Mouse (Mus musculus) kidney, adult 11 months (tissue): ENCODE measurements around the gene Fryl.

Experiments
- DNase-seq: peaks from one replicate; pipeline ENCODE4 v3.0.0; 2022

Fryl gene

DNA sequence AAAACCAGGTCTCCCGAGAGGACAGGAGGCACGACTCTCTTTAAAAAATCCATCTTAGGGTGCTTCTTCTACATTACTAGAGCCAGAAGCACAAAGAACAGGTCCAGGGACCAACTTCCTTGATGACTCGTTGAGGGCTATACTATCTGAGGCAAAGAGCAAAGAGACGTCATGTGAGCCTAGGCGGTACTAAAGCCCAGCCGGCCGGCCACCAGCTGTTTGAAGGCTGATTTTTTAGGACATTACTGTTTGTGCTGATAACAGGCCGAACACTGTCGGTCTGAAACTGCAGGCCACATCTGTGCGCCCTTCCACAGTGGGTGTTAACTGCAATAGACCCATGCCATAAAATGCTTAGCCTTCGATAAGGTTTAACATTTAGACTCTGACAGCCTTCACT, 64.7 kb downstream of the Fryl start:
- no peak for DNase-seq

DNA sequence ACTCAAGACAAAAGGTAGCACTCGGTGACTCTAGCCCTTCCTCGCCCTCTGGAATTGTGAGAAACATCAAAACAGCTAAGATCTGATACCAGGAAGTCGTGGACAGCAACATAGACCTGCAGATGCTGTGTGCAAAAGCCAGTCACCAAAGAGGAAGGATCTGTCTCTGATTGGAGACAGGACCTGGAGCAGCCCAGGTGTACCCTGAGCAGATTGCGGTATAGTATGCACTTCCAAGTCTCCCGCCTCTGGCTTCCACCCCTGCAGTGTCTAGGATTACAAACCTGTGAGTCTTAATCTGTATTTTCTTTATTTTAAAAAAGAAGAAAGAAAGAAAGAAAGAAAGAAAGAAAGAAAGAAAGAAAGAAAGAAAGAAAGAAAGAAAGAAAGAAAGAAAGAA, 66.3 kb downstream of the Fryl start:
- no peak for DNase-seq

DNA sequence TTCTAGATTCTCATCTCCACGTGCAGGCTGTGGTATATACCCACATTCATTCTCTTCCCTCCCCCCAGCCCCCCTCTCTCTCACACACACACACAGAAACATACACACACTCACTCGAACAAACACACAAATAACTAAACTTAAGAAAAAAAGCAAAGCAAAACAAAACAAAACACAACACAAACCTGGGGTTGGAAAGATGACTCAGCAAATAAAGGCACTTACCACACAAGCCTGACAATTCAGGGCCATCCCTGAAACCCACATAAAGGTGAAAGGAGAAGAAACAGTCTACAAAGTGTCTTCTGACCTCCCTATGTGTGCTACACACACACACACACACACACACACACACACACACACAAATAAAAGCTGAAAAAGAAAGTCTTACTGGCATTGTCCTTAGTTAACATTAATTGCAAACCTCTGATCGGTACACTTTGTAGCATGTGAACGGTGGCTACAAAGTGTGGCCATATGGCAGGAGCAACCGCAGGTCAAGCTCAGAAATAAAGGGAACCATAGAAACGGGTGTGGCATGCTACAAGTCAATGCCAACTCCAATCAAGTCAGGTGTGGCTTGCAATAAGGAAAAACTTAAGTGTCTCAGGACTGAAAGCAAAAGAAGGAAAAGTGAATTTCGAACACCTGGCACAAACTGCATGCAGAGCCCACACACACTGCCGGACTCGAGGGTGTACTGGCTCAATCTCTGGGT, 66.8 kb downstream of the Fryl start:
- DNase-seq = no peak

DNA sequence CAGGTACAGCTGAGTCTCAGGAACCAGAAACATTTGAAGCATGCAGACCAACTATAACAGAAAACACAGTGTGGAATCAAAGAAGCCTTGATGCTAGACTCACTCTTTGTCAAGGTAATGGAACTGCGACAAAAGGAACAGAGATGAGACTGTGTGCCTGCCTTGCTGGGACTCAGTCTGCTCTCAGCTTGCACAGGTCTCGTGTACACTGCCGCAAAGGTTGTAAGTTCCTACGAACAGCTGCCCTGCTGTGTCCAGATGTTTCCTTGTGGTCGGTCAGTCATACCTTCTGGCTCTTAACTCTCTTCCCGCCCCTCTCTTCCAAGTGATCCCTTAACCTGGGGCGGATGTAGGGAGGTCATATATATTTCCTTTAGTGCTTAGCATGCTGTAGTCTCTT, 67.8 kb downstream of the Fryl start:
- DNase-seq = no peak

DNA sequence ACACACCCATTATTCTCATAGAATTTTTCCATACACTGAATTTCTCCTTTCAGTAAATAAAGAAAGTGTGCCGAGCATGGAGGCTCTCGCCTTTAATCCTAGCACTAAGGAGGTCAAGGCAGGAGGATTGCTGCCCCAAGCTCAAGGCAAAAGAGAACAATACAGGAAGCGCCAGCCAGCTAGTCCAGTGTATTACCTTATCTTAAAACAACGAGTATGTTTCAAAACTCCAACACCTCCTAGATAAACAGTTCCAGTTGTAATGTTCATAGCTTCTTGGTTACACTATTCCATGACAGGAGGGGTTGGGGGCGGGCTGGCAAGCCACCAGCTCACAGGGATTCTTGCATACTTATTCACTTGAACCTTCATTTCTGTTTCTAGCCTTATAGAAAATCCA, 68.3 kb downstream of the Fryl start:
- DNase-seq = no peak

DNA sequence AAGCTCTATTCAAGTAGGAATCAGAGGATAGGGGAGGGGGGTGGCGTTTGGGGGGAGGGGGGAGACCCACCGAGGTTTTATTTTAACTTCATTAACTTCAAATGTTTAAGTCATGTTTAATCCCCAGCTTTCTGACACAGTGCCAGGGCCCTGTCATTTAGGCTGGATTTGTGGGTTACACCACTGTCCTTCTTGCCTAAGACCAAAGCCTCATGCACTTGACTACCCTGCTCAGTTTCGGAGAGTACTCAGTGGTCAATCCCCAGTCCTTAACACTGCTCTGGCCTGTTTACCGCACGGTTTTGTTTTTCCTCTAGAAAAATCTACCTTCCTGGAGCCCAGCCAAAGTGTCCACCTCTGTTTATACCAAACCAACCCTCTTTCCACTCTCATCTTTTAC, 69.5 kb downstream of the Fryl start:
- DNase-seq = no peak

DNA sequence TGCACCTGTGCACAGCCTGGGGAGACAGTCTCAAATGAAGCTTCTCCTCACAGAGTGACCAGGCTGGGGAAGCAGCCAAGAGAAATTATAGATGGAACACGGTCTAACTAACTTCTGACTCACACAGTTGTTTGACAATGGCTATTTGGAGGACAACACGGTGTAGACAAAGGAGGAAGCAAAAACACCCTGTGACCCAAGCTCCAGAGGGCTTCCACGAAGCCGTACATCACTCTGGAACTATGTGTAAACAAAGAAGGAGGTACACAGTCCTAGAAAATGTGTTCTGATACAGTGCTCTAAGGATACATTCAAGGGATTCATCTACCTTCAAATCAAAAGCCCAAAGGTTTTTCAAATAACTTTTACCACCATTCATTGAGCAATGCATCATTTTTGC, 71.0 kb downstream of the Fryl start:
- no peak for DNase-seq

DNA sequence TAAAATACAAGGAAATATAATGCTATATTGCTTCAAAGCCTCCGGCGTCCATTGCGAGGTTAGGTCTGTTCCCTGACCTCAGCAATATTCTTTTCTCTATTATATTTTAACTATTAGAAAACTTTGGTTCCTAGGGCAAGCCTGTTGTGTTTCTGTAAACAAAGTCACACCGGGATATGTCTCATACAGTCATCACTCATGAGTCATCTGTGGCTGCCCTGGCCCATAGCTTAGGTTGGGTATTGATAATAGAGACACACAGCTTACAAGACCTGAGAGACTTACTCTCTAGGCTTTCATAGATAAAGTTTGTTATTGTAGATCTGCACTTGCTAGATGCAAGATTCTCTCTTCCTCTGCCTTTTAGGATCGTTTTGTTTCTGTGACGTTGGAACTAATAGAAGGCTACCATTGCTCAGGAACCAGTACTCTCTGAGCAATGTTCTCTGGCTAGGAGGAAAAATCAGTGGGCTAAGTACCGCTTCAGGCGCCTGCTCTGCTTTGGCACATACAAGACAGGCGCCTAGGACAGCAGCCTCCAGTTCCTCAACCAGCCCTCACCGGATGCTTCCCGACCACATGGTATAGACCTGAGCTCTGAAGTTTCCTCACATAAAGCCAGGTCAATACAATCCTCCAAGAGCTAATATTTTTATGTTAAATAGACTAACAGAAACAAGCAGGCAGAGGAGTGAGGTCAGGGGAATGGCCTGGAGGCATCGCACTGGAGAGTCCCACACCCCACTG, 73.5 kb downstream of the Fryl start:
- DNase-seq = no peak

DNA sequence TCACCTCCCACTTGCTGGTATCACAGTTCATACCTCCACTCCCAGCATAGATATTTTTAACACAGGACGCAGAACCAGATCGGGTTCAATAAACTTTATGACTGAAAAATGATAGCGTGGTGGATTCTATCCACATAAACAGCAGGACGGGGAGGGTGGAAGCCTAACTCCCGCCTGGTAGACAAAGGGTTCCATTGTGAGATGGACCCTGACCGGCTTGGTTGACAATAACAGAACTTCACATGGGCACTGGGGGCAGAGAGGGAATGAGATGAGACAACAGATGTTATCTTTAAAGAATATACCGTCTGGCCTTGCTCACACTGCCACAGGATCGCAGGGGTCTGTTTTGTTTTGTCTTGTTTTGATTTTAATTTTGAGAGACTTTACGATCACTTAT, 74.2 kb downstream of the Fryl start:
- no peak for DNase-seq

DNA sequence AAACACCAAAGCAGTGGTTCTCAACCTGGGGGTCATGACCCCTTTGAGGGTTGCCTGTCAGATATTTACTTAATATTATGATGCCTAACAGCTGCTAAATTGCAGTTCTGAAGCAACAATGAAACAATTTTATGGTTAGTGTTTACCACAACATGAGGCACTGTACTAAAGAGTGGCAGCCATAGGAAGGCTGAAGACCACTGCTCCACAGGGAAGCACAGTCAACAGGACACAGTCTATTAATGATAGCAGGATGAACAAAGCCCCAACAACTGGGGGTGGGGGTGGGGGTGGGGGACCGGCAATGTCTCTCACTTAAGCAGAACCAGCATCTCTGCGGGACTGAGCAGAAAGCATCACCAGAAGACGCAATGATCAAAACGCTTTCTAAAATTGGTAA, 80.1 kb downstream of the Fryl start:
- no peak for DNase-seq

DNA sequence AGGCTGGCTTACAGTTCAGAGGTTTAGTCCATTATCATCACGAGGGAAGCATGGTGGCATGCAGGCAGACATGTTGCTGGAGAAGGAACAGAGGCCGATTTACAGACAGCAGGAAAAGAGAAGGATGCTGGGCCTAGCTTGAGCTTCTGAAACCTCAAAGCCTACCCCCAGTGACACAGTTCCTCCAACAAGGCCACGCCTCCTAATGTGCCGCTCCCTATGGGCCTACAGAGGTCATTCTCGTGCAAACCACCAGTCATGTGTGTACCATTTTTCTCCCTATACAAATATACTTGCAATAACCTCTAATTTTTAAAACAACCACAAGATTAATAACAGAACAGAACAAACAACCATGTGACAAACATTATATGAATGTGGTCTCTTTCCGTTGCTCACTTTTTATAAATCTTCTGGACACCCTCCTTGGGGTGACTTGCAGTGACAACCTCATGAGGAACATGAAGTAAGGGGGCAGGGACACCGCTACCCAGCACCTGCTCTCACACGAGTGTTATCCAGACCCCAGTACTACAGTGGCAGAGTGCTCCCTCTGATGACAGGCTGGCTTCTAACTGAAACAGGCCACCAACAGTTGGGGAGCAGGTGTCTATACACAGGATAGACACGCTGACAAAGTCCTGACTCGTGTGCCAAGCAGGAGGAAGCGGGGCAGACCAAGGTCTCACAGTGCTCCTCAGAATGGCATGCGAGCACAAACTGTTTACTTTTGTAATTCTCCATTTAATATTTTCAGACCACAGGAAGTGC, 80.9 kb downstream of the Fryl start:
- no peak for DNase-seq

DNA sequence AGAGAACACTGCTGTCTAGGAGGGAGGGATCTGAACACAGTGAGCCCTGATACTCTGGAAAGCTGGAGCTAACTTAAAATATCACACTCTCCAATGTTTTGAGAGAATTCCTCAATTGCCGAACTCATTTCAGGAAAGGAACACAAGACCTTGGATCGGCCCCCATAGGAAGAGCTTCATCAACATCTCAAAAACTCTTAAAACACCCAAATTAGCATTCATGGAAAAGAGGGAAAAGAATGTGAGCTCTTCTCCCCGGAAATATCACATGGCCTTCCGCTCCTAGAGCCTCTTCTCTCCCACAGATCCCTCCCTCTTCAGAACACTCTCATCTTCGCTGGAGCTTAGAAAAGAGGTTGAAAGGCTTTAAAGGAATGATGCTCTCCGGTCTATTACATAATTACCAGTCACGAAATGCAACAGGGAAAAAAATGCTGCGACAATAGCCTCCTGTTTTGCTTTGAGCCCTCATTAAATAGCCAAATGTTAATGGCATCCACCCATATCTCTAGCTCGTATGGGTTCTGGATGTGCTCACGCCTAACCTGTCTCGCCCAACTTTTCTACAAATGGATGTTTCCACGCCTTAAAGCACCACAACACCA, 84.4 kb downstream of the Fryl start:
- no peak for DNase-seq

DNA sequence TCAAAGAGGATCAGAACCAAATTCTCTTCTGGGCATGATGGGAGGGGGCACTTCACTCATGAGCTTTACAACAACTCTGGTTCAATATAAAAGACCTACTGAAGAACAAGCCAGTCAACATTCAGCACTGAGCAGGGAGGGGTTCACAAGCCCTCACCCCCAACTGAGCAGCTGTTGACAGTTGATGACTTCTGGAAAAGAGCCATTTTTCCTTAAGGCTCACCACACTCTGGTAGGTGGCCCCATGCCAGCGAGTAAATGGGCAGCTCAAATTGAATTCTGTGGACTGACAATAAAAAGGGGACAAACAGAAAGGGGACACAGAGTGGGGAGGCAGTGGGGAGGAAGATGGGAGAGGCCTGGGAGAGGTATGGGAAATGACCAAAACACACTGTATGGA, 85.2 kb downstream of the Fryl start:
- DNase-seq = peak; percentile 48

DNA sequence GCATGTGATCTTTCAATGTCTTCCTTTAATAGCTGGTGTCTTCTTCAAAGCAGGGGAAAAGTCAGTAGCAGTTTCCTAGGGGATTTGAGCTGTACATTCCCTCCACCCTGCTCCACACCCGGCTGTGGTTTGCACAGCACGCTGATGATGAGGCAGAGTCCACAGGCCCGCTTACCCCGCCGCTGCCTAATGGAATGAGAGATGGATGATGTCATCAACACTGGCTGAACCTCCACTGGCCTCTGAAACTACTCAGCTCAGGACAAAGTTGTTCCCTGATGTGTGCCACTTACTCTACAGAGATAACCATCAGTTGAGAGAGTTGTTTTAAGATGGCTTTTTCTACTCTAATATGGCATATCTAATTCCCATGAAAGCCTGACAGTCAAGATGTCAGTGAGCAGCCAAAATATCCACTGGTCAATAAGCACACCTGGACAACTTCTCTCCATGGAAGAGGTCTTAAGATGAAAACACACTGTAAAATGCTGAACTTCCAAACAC, 87.6 kb downstream of the Fryl start:
- peak; percentile 65 for DNase-seq

DNA sequence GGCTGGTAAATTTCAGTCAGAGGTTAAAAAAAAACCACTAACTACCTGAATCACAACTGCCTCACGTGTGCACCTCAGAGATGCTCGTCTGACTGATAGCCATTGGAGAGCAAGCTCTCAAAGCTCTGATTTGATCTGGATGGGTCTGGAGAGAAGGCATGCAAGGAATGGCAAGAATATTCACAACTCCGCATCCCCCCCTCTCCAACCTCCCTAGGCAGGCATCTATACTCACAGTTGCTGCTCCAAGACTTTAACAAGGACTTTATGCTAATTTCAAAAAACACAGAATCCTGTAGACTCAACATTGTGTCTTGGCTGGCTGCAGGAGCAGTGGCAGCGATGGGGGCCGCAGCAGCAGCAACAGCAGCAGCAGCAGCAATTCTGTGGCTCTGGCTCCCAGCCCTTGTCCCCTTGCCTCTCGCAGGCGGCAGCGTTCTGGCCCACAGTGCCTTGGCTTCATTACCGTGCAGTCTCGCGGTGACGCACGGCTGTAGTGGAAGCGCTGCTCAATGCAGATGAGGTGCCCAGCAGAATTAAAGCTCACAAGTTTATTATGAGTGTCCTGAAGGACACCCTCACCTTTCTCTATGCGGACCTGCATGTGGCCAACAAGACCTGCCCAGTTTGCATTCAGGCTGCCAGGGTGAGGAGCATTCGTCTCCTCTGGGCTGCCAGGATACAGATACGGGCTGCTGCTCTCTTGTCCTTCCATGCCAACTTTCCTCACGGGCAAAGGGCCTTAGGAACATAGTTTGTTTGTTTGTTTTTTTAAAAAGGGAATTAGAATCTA, 88.2 kb downstream of the Fryl start:
- peak; percentile 69 for DNase-seq

DNA sequence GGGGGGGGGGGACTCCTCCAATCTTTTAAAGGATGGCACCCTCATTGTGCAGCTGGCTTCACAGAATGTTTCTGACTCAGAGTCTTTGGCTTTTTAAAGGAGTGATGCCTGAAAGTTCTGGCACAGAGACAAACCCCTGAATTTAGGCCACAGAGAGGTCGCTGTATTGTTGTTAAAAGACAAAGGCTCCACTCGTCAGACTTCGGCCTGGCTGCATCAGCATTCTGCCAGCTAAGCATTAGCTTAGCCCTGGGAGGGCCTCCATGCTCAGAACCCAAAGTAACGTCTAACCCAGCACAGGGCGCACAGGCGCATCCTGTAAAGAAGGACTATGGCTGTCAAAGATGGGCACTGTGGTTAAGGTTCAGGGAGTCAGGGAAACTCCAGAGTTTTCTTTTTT, 92.4 kb downstream of the Fryl start:
- no peak for DNase-seq

DNA sequence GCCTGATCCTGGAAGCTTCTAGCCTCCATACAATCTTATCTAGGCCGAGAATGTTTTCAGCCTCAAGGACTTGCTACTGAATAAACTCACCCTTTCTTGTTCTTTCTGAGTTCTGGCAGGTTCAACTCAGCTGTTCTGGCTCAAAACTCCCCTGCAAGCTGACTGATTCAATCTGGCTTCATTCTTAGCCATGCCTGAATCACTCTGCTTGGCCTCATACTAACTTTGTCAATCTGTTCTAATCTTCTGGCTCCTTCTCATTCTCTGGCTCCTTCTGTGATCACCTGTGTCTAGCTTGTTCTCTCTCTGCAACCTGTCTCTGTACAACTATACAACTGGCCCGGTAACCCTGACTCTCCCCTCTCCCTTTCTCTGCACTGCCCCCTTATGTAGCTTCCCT, 93.9 kb downstream of the Fryl start:
- DNase-seq = no peak

DNA sequence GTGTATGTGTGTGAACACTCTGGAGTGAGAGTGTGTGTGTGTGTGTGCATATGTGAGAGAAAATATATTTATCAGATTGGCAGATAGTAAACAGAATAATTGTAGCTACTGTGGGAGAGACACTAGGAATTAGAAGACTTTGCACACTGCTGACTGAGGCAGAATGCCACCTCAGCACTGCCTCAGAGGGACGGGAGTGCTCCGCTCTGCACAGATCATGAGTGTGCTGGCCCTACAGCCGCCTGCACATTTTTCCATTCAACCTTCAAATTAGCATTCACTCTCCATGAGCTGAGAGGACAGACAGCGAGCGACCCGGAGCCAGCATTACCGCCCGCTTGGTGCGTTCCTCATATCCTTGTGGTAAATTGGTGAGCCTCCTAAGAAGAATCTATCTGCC, 96.0 kb downstream of the Fryl start:
- no peak for DNase-seq

DNA sequence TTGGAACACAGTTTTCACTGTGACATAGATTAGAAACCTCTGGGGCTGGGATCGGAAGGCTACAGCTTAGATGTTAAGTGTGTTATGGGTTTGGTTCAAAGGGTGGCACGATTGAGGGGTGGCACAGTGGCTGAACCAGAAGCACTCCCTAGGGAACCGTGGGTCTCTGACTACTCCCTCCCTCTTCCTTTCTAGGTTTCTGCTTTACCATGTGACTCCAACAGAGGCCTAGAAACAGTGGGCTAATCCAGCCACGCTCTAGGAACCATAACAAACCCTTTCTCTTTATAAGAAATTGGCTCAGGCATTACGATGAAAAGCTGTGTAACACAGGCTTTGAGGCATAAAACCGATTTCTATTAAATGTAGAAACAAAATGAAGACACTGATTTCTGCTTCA, 98.9 kb downstream of the Fryl start:
- DNase-seq = no peak

DNA sequence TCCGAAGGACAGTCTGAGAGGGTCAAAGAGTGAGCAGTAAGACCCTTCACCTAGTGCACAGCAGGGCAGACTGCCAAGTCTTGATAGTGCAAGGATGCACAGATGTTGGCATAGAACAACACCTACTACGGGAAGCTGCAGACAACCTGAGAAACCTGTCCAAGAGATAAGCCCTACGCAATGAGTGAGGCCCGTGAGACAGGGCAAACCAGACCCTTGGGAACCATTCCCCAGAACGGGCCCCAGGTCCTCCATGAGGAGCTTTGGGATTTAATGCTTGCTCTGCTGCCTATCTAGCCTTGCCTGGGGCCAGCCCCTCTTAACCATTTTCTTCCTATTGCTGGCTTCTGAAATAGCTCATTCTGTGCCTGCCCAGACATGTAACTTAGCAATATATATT, 99.4 kb downstream of the Fryl start:
- no peak for DNase-seq

DNA sequence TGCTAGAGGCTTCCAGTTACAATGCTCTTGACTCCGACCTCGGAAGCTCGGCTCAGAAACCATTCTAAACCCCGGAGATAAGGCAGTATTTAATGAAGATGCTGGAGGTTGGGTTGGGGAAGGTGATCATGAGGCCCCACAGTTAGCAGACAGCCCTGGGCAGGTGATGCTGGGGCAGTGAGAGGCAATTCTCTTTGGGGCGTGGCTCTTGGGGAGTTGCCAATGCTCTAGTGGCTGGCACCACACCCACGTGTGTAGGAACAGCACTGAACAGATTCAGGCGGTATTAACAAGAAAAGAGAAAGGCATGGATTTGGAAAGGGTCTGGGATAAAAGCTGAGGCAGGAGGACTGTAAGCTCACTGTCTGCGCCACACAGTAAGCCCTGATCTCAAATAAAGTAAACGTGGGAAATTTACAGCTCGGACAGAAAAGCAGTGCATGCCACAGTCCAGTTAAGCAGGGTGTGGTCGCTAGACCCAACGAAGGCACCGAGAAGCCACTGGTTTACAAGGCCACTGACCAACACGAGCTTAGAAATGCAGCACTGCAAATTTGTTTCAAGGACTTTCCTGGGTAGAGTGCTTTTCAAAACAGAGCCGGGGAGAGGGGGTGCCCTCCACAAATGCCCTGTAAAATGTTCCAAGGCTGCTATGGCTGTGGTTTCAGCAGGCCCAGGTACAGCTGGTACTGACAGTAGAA, 100.0 kb downstream of the Fryl start:
- no peak for DNase-seq
